Mouse (Mus musculus): ENCODE data around the gene Ppp1ca.
A peak's percentile ranks its signal among the peaks of the same experiment; 100 is the strongest.

The Ppp1ca gene

DNA sequence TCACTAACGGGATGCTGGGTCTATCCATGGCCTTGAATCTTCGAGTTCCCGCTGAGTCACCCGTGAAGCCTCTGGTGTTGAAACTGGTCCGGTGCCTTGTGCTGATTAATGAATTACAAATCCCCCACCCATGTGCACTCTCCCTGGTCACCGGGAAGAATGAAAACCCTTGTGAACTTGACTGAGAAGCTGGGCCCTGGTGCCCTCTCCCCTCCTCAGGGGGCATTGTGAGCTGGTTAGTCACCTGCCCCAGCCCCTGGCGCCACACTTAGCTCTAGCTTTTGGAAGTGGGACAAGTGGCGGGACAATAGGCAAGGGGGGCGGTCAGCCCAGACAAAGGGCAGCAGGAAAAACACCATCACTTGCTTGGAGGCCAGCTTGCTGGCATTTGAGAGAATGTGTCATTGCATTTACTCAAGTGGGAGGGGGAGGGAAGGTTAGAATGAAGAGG lies 21.7 kb downstream of the Ppp1ca start:
- DNase-seq (ENCODE audit: low read depth, low spot score): no peak

DNA sequence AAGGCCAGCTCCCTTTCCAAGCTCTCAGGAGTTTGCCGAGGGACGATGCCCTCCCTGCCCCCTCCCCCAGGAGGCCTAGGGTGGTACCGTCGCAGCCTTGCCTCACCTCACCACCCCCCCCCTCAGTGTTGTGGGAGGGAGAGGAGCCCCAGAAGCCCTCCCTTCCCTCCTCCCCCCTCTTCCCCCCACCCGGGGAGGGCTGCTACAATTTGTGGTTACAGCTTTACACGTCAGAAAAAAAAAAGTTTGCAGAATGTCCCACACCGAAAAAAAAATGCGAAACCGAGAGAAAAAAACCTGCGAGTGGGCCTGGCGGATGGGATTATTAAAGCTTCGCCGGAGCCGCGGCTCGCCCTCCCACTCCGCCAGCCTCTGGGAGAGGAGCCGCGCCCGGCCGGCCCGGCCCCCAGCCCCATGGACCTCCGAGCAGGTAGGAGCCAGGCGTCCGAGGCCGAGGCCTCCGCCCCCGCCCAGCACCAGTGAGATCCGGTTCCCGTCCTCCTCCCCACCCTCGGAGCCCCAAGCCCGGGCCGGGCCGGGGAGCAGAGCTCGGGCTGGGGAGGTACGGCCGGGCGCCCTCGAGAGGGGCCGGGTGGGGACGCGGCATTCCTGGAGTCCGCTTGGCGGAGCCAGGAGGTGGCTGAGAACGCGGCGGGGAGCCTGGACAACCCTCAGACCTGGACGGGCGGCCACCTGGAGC lies 22.4 kb downstream of the Ppp1ca start, which contains the start of the genes Clcf1 and AC109138.7:
Gene Clcf1 (plus strand): TSS at position 168 of the 700 bp plus-strand sequence.
Gene AC109138.7 (plus strand): TSS at position 287 of the 700 bp plus-strand sequence.
- no peak for DNase-seq (ENCODE audit: low read depth, low spot score)

- no peak for DNase-seq (ENCODE audit: low read depth, low spot score)
These were observed 23.0 kb downstream of the Ppp1ca start for GRCm38 (mm10) chr19:4214771-4215450.

DNA sequence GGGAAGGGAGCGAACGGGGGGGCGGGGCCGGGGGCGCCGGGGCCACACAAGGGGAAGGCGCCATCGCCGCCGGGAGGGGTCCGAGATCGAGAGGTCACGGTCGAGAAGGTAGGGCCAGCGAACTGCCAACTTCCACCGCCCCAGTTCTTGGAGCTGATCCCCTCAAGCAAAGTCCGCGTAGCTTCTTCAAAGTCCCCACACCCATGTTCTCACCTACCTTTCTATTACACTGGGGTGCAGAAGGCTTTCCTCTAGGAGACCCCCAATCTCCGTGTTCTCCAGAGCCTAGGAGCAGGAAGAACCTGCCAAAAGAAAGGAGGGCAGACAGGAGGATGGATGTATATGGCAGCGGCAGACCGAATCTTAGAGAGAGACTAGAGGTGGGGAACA lies 23.6 kb downstream of the Ppp1ca start:
- DNase-seq (ENCODE audit: low read depth, low spot score): no peak

- DNase-seq (ENCODE audit: low read depth, low spot score): no peak
These were observed 24.3 kb downstream of the Ppp1ca start for GRCm38 (mm10) chr19:4216041-4216685.

DNA sequence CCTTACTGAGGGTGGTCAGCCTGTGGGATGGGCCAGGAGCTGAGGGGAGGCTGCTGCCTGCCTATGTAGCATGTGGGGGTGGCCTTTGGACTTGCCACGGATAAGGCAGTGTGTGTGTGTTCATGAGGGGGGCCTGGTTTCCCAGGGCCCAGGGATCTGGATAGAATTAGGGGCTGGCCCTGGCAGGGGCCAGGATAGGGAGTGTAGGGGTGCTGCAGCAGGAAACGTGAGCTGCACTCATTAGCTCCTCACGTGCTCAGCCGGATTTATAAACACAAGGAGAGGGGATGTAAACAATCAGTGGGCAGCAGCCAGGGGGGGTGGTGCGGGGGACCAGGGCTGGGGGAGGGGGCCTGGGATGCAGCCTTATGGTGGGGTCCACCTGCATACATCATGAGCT lies 25.3 kb downstream of the Ppp1ca start:
- DNase-seq (ENCODE audit: low read depth, low spot score): no peak

DNA sequence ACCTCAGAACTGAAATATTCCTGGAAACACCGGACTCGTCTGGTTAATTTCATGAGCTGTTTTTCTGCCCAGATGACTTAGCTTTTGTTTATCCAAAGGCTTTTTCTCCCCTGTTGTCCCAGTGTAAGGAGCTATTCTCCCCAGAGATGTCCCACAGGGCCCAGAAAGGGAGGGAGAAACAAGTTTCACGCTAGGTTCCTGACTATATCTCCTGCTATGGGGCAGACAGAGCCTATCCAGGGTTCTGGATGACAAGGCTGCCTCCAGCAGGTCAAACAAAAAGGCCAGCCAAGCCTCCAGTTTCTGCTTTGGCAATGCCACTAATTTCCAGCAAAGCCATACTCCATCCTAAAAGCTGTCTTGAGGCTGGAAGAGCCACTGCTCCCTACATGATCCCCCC lies 26.0 kb downstream of the Ppp1ca start:
- no peak for DNase-seq (ENCODE audit: low read depth, low spot score)

GRCm38 (mm10) chr19:4218293-4218692 lies 26.4 kb downstream of the Ppp1ca start:
- DNase-seq (ENCODE audit: low read depth, low spot score): no peak

DNA sequence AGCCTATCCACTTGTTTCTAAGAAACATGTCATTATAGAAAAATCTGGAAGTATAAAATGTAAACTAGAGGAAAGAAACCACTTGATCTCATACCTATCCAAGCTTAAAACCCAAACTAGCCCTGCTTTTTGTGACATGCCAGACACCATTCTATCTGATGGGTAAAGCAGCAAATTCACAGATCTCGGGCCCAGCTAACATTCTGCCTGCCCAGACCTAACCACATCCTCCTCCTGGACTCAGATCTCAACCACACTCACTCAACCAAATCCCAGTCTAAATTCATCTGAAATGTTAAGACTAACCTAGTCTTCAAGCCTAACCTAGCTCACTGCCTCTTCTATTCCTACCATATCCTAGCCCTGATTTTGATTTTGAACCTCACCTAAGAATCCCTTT lies 26.9 kb downstream of the Ppp1ca start:
- no peak for DNase-seq (ENCODE audit: low read depth, low spot score)

DNA sequence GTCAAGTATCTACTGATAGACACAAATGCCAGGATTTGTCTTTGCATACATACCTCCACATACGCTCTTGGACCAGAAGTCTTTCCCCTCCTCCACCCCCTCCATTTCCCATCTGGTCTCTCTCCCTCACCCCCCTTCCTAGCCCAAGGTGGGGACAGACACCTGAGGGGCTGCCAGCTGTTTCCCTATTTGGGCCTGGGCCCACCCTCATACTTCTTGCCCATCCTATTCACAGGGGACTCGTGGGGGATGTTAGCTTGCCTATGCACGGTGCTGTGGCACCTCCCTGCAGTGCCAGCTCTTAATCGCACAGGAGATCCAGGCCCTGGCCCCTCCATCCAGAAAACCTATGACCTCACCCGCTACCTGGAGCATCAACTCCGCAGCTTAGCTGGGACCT lies 28.1 kb downstream of the Ppp1ca start:
- DNase-seq (ENCODE audit: low read depth, low spot score): no peak

DNA sequence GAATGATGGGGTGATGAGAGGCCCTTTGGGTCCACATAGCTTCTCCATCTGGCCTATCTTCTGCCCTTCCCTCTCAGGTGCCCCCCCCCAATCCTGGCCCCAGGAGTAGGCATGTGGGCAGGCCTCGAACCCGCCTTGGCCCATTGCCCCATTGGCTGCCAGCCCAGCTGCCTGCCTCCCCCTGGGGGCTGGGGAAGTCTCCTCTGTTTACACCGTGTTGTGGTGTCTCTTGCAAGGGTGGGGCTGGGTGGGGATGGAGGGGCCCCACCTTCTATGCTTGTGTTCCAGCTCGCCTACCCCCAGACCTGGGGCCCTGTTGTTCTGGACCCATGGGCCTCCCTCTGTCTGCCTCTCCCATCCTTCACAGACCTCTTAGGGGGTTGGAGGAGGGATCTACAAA lies 28.6 kb downstream of the Ppp1ca start:
- no peak for DNase-seq (ENCODE audit: low read depth, low spot score)

DNA sequence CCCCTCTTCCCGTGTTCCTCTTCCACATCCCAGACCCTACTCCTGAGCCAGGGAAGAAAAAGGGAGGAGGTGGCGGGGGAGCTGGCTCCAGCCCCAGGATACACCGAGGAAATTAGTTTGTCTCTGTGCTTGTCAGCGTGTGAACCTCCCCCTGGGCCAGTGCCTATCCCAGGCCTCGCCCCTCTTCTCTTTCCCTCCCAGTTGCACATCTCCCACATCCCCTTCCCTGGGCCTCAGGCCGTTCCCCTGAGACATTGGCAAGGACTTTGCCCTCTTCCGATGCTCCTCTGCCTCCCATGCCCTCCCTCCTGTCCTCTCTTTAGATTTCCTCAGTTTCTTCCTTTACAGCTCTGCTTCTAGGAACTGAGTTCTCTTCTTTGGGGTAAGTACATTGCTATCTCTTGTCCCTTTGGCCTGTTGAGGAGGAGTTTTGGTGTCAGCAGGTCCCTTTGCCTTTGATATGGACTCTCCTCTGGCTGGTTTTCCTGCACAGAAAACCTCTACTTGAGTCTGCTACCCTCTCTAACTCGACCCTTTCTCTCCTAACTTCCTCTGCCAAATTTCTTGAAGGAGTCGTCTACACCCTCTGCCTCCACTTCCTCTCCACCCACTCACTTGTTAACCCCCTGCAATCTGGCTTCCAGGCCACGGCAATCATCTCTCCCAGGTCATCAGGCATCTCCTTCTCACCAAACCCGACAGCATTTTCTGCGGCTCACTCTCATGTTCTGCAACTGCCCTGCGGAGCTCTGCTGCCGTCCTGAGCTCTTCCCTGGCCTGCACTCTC lies 29.3 kb downstream of the Ppp1ca start:
- no peak for DNase-seq (ENCODE audit: low read depth, low spot score)

GRCm38 (mm10) chr19:4222165-4222564 lies 30.3 kb downstream of the Ppp1ca start:
- no peak for DNase-seq (ENCODE audit: low read depth, low spot score)

GRCm38 (mm10) chr19:4226779-4227178 lies 34.9 kb downstream of the Ppp1ca start:
- no peak for DNase-seq (ENCODE audit: low read depth, low spot score)

GRCm38 (mm10) chr19:4227446-4227845 lies 35.6 kb downstream of the Ppp1ca start:
- no peak for DNase-seq (ENCODE audit: low read depth, low spot score)

DNA sequence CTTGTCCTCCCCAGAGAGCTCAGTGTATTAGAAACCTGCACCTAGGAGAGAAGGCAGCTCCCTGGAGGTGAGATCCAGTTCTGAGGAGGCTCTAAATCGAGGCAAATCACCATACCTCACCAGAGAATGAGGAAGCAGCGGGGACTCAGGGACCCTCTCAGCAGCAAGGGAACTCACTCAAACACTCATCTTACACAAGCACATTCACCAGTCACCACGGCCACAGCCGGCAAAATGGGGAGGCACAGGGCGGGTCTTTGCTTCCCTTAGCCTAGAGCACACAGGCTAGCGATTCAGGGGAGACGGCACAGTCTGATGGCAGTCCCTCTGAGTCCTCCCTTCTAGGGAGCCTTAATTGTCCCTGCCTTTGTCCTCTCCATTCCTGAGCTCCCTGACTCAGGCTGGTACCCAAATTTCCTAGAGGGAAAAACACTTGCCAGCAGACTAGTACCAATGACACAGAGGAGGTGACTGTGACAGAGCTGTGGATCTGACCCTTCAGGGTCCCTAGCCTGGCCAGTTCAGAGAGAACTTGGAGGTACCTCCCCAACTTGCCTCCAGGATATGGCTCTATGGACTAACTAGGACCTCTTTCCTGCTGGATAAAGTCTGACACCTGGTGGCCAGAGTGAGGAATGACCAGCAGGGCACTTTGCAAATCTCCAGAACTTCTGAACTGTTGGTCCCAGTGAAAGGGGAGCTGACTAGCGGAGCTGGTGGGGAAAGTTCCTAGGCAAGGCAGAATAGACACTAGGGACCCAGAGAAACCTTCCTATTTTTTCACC lies 36.2 kb downstream of the Ppp1ca start:
- DNase-seq (ENCODE audit: low read depth, low spot score): peak; percentile 67

DNA sequence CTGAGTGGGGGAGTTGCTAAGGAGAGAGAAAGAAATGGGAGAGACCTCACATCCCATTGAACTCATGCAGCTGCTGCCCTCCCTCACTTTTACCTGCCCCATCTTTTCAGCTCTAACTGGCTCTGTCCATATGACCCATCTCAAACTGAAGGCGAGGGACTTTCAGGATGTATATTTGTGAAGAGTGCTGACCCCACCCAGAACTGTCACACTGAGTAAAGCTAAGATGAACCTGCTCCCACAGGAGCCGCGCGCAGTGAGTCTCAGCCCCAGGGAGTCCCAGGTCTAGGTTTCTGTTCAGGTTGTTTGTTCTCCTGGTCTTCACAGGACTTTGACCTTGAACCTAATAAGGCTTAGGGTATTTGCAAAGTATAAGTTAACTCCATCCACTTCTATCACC lies 37.0 kb downstream of the Ppp1ca start:
- no peak for DNase-seq (ENCODE audit: low read depth, low spot score)

- no peak for DNase-seq (ENCODE audit: low read depth, low spot score)
These were observed 37.7 kb downstream of the Ppp1ca start for GRCm38 (mm10) chr19:4229451-4230076.

- no peak for DNase-seq (ENCODE audit: low read depth, low spot score)
These were observed 38.5 kb downstream of the Ppp1ca start for GRCm38 (mm10) chr19:4230415-4230814.

Measured in retina, adult 2 months (tissue).